Mouse (Mus musculus): ENCODE measurements around the gene Prss28. TPM values are rescaled to one million over a fixed set of nuclear protein-coding genes. Genes with fewer than 3 reads are reported as not detected.

The Prss28 gene
- total and polyA plus RNA-seq, 2 experiments from 2014 or later: not detected

DNA sequence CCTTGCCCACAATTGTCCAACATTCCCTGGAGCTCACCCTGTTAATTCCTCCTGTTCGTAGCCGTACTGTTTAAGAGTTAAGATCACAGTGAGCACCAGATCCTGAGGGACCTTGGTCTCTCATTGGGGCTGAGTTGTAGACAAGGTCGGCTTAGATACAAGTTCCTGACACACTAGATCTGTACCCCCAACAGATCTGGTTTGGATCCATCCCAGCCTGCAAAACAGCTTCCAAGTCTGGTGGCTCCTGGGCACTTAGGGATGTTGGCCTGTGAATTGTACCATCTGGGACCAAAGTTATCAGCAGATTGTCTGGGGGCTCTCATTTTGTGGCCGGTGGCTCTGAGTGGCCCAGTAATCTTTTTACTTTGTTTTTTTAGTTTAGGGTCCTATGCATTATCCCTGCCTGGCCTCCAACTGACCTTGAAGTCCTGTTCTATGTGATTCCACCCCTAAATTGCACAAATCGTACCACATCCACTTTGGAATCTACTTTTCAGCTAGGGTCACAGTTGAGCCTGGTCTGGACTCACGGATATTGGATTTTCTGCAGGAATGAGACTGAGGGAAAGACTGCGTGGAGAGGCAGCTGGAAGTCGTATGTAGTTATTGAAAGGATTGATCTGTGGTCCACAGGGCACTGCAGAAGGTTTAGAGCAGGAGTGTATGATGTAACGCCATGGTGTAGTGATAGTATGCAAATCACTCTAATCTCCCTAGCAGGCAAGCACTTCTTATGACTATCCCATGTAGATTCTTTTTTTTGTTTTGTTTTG lies 33.7 kb upstream of the Prss28 start, which contains the start of gene Ube2i:
Gene Ube2i, minus strand, starts transcription at position 52 of the 776 bp plus-strand sequence.
- H3K4me3 ChIP-seq (ENCODE audit: low read length): peak within 1 kb of the TSS; percentile 82
- DNase-seq (ENCODE audit: low spot score) (no peak), ATAC-seq (no peak)
- H3K36me3 ChIP-seq (ENCODE audit: insufficient read depth, low read length): no peaks in the 10 kb centered on the region
- peaks cover 23% of the 10 kb centered on the region for H3K4me1 ChIP-seq (ENCODE audit: insufficient read depth, low read length)
- H3K9ac ChIP-seq (replicated peaks; ENCODE audit: low read length): peak within 1 kb of the TSS; percentile 96
- H3K9me3 ChIP-seq (ENCODE audit: low read length): no peaks in the 10 kb centered on the region
- H3K4me2 ChIP-seq (ENCODE audit: low read depth, low read length): peak within 1 kb of the TSS; percentile 99
- peak within 1 kb of the TSS; percentile 98 for H3K27ac ChIP-seq
- WGBS: 75% methylated on average over 9 of the region's 9 CpGs
- no peaks in the 10 kb centered on the region for H3K27me3 ChIP-seq (ENCODE audit: insufficient read depth, low read length)
- TF ChIP-seq CTCF (IDR thresholded peaks at IDR 0.05; ENCODE audit: low read depth): no peak

DNA sequence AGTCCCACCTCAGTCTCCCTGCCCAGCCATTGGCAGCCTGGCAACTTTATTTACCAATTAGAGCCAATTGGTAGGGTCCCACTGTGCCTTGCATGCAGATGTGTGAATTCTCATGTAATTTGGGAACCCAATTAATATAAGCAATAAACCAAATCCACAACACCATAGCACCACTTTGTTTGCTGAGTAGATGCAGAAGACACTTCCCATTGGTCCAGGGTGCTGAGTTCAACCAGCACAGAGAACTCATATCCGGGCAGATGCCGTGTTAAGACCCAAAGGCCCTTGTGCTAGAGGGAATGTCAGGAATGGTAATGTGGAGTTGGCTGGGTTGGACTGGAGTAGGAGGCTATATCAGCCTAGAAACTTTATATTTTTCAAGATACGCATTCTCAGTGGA lies 32.6 kb upstream of the Prss28 start:
- peaks cover 23% of the 10 kb centered on the region for H3K4me1 ChIP-seq (ENCODE audit: insufficient read depth, low read length)
- H3K4me3 ChIP-seq (ENCODE audit: low read length): no peak overlapping the region
- H3K27me3 ChIP-seq (ENCODE audit: insufficient read depth, low read length): no peaks in the 10 kb centered on the region
- TF ChIP-seq CTCF (IDR thresholded peaks at IDR 0.05; ENCODE audit: low read depth): no peak
- H3K9me3 ChIP-seq (ENCODE audit: low read length): no peaks in the 10 kb centered on the region
- no peaks in the 10 kb centered on the region for H3K36me3 ChIP-seq (ENCODE audit: insufficient read depth, low read length)
- WGBS: 95% methylated on average over 3 of the region's 3 CpGs
- H3K4me2 ChIP-seq (ENCODE audit: low read depth, low read length): no peak overlapping the region
- no peak for ATAC-seq
- H3K27ac ChIP-seq: no peak overlapping the region
- no peak for DNase-seq (ENCODE audit: low spot score)
- H3K9ac ChIP-seq (replicated peaks; ENCODE audit: low read length): no peak overlapping the region

DNA sequence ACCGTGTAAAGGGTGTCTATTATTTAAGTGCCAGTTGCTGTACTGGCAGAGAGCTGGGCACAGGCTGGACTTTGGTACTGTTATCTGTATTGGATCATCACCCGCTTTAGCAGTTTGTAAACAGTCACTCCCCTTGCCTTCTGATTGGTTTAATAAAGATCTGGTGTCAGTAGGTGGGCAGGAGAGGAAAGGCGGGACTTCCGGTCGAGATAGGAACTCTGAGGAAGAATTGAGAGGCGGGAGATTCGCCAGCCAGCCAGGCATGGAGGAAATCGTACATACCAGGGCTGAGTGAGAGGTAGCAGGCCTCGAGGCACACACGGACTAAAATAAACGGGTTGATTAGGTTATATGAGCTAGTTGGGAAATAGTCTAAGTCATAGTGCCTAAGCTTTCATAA lies 26.3 kb upstream of the Prss28 start:
- no peaks in the 10 kb centered on the region for H3K4me1 ChIP-seq (ENCODE audit: insufficient read depth, low read length)
- H3K4me3 ChIP-seq (ENCODE audit: low read length): no peak overlapping the region
- no peak overlapping the region for H3K9ac ChIP-seq (replicated peaks; ENCODE audit: low read length)
- H3K9me3 ChIP-seq (ENCODE audit: low read length): 0 out of 2 replicates have a peak, but pooled peaks cover 3% of the 10 kb centered on the region
- no peak overlapping the region for H3K27ac ChIP-seq
- ATAC-seq (no peak), DNase-seq (ENCODE audit: low spot score) (peak; percentile 31)
- 41% methylated on average over 11 of the region's 11 CpGs for WGBS
- H3K4me2 ChIP-seq (ENCODE audit: low read depth, low read length): no peak overlapping the region
- H3K36me3 ChIP-seq (ENCODE audit: insufficient read depth, low read length): no peaks in the 10 kb centered on the region
- no peaks in the 10 kb centered on the region for H3K27me3 ChIP-seq (ENCODE audit: insufficient read depth, low read length)
- no peak for TF ChIP-seq CTCF (IDR thresholded peaks at IDR 0.05; ENCODE audit: low read depth)

DNA sequence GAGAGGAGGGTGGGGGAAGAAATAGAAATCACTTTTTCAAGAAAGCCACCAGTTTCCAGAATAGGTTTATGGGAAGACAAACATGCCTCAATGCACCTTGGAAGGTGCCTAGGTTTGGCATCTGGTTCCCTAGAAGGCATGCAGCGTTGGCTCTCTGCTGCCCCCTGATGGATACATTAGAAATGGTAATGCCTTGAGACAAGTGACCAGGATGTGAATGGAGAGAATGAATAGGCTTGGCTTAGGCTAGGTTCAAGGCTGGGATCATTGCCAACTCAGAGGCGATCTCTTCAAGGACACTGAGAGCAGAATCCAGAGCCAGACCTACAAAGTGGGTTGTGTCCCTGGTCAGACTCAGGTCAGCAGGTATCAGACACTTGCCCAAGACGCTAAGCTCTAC lies 23.4 kb upstream of the Prss28 start:
- ATAC-seq (peak; percentile 55), DNase-seq (ENCODE audit: low spot score) (peak; percentile 82)
- Histone ChIP-seq H3K9me3 (ENCODE audit: low read length) (0 out of 2 replicates have a peak, but pooled peaks cover 3% of the 10 kb centered on the region), H3K36me3 (ENCODE audit: insufficient read depth, low read length) (no peaks in the 10 kb centered on the region), H3K9ac (replicated peaks; ENCODE audit: low read length) (no peak overlapping the region), H3K27me3 (ENCODE audit: insufficient read depth, low read length) (no peaks in the 10 kb centered on the region), H3K4me3 (ENCODE audit: low read length) (no peak overlapping the region), H3K27ac (no peak overlapping the region), H3K4me1 (ENCODE audit: insufficient read depth, low read length) (no peaks in the 10 kb centered on the region), H3K4me2 (ENCODE audit: low read depth, low read length) (no peak overlapping the region)
- WGBS: 22% methylated on average over 3 of the region's 3 CpGs
- peak; percentile 92 for TF ChIP-seq CTCF (IDR thresholded peaks at IDR 0.05; ENCODE audit: low read depth)

DNA sequence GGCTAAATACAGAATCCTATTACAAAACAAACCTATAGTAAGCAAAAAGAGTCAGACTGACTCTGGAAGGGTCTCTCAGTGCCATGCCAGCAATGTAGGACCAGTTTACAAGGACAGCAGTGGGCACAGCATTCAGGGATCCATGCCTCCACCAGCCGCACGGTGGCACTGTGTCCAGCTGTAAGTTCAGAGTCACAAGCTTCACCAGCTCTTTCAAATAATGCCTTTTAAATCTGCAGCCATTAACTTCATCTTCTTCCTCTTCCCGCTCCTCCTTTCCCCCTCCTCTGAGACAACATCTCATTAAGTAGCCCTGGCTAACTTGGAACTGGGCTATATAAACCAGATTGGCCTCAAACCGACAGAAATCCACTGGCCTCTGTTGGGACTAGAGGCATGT lies 19.6 kb upstream of the Prss28 start:
- Histone ChIP-seq H3K9ac (replicated peaks; ENCODE audit: low read length) (no peak overlapping the region), H3K9me3 (ENCODE audit: low read length) (no peaks in the 10 kb centered on the region), H3K4me2 (ENCODE audit: low read depth, low read length) (no peak overlapping the region), H3K4me1 (ENCODE audit: insufficient read depth, low read length) (no peaks in the 10 kb centered on the region), H3K27ac (no peak overlapping the region), H3K4me3 (ENCODE audit: low read length) (no peak overlapping the region), H3K36me3 (ENCODE audit: insufficient read depth, low read length) (no peaks in the 10 kb centered on the region), H3K27me3 (ENCODE audit: insufficient read depth, low read length) (no peaks in the 10 kb centered on the region)
- WGBS: 29% methylated on average over 4 of the region's 4 CpGs
- ATAC-seq (peak; percentile 68; the same call in 1 of the 2 replicates), DNase-seq (ENCODE audit: low spot score) (peak; percentile 71)
- peak; percentile 79 for TF ChIP-seq CTCF (IDR thresholded peaks at IDR 0.05; ENCODE audit: low read depth)

DNA sequence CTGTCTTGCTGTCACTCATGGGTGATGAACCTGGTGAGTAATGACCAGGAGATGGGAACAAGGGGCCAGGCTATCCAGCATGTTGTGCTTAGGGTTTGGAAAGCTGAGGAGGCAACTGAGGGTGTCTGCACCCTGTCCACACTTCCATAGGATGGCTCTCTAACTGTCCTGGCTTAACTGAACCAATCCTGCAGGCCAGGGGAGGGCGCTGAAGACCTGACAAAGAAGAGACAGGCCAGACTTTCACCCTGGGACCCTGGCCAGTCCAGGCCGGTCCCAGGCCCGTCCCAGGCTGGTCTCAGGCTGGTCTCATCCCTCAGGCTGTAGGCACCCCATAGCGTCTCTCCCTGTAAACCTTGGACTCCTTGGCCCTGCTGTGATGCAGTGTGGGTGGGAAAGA lies 18.0 kb upstream of the Prss28 start:
- ATAC-seq: no peak
- no peaks in the 10 kb centered on the region for H3K9me3 ChIP-seq (ENCODE audit: low read length)
- no peak overlapping the region for H3K4me2 ChIP-seq (ENCODE audit: low read depth, low read length)
- TF ChIP-seq CTCF (IDR thresholded peaks at IDR 0.05; ENCODE audit: low read depth): peak; percentile 17; the same call in 1 of the 2 replicates
- H3K9ac ChIP-seq (replicated peaks; ENCODE audit: low read length): no peak overlapping the region
- H3K4me1 ChIP-seq (ENCODE audit: insufficient read depth, low read length): no peaks in the 10 kb centered on the region
- H3K36me3 ChIP-seq (ENCODE audit: insufficient read depth, low read length): no peaks in the 10 kb centered on the region
- H3K4me3 ChIP-seq (ENCODE audit: low read length): no peak overlapping the region
- no peak overlapping the region for H3K27ac ChIP-seq
- no peak for DNase-seq (ENCODE audit: low spot score)
- 25% methylated on average over 4 of the region's 4 CpGs for WGBS
- H3K27me3 ChIP-seq (ENCODE audit: insufficient read depth, low read length): no peaks in the 10 kb centered on the region

DNA sequence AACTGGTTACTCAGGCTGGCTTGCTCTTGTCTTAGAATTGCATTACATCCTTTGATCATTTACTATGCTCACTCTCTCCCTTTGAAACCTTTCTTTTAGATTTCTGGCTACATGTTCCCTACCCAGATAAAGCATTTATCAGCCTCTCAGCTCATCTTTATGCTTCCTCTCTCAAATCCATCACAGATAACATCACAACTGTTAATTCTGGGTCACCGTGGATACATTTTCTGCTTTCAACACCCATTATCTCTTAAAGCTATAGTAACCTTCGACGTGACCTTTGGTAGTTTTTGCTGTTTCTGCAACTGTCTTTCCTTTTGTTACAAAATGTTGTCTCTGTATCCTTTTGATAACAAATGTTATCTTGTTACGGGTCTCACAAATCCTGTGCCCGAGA lies 15.0 kb upstream of the Prss28 start:
- H3K27ac ChIP-seq: no peak overlapping the region
- TF ChIP-seq CTCF (IDR thresholded peaks at IDR 0.05; ENCODE audit: low read depth): no peak
- H3K4me2 ChIP-seq (ENCODE audit: low read depth, low read length): no peak overlapping the region
- no peak for DNase-seq (ENCODE audit: low spot score)
- no peaks in the 10 kb centered on the region for H3K36me3 ChIP-seq (ENCODE audit: insufficient read depth, low read length)
- no peaks in the 10 kb centered on the region for H3K4me1 ChIP-seq (ENCODE audit: insufficient read depth, low read length)
- no peak for ATAC-seq
- no peak overlapping the region for H3K9ac ChIP-seq (replicated peaks; ENCODE audit: low read length)
- WGBS: 84% methylated on average over 5 of the region's 5 CpGs
- no peak overlapping the region for H3K4me3 ChIP-seq (ENCODE audit: low read length)
- H3K9me3 ChIP-seq (ENCODE audit: low read length): no peaks in the 10 kb centered on the region
- no peaks in the 10 kb centered on the region for H3K27me3 ChIP-seq (ENCODE audit: insufficient read depth, low read length)

Data from hindbrain, postnatal 0 days (tissue).